Mouse (Mus musculus) lung, postnatal 10 days (tissue): ENCODE data around the gene Elovl6.

Source experiments
- DNase-seq: peaks from one replicate; pipeline ENCODE4 v3.0.0; 2021

Elovl6 gene

DNA sequence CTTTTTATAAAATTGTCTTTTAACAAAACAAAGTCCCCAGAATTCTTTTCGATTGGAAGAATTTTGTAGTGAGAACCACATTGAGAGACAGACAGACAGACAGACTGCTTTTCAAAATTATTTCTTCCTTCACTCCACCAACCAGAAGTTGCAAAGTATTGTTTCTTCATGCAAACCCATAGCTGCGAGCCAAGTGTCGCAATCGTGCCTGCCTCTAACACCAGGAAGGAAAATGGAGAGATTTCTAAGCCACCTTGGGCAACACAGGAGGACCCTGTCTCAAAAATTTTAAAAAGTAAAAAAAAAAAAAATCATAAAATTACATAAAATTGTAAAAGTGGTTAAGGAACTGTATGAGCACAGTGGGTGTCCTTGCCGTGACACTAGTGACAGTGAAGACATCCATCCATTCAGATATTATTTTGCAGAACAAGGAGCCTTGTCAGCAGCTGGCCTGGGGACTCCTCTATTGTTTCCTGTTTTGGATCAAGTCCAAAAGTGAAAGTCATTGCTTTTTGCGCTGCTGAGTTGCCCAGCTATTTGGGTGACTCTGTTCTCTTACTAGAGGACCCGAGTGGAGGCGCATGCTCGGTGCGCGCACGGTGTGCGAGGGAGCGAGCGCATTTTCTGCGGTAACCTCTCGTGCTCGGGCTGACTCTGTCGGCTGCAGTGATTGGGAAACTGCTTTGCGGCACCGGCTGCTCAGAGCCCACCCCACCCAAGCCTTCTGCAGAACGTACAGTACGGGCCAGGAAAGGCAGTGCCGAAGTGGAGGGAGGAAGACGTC, 80.3 kb downstream of the Elovl6 start:
- no peak for DNase-seq

DNA sequence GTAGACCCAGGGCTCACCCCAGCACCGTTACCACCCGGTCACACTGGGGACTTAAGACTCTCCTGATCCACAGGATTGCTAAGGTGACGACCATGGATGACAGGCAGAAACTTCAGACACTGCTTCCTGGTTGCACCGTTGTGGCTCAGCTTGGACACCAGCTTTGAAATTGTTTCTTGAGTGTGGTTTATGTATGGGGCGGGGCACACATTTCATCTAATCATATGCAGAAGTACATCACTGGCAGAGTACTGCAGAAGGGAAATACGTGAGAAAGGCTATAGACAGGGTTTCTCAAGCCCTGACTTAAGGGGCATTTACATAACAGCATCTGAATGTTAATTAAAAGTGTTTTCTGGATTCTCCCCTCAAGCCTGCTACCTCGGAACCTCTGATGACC, 81.6 kb downstream of the Elovl6 start:
- no peak for DNase-seq

DNA sequence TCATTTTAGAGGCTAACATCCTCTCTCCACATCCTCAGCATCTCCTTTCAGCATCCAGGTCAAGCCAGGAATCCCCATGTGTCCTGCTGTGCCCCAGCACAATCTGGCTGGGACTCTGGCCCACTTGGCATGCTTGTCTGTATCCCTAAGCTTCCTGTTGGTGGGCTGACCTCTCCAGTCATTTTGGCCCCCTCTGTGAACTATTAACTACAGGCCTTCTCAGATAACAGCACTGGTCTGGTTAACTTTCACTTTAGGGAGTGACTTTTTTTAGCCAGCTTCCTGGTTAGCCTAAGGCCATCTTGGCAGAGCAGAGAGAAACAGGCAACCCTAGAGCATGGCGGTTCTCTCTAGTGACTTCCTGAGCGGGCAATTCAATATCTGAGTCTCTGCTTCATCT, 82.1 kb downstream of the Elovl6 start:
- no peak for DNase-seq

DNA sequence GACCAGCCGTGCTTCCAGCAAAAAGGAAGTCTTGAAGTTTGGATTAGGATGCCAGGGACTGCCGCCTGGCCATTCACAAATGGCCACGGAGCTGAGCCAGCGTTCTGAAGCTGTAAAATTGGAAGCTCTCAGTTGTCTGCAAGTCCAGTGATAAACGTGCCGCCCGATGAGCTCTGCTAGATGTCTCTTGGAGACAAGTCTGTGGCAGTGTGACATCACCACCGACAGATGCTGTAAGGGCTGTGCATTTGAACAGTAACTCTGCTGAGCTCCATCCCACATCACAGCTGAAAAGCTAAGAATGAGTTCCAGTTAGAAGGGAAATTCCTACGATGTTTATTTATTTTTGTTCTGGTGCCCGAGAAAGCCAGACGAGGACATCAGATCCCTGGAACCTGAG, 85.3 kb downstream of the Elovl6 start:
- DNase-seq, result no peak

DNA sequence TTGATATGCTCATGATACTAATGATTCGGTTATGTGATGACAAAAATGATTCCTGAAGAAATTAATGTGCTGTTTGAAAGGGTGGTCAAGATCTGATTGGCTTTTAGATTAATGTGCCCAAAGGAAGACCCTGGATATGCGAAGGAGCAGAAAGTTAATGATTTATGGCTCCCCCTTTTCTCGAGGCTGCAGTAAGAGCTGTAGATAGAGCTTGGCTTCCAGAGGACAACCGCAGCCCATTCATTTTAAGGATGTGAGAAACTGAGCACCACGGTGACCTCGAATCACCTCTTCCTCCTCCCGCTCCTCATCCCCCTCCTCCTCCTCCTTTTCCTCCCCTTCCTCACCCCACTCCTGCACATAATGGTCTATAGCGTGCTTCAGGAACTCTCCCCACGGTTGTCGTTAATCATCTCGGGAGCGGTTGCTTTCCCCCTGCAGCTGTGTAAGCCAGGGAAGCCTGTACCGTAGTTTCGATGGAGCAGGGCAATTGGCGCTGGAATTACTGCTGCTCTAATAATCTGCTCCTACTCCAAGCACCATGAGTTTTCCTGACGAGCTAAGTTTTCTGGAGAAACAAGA, 87.1 kb downstream of the Elovl6 start:
- no peak for DNase-seq

DNA sequence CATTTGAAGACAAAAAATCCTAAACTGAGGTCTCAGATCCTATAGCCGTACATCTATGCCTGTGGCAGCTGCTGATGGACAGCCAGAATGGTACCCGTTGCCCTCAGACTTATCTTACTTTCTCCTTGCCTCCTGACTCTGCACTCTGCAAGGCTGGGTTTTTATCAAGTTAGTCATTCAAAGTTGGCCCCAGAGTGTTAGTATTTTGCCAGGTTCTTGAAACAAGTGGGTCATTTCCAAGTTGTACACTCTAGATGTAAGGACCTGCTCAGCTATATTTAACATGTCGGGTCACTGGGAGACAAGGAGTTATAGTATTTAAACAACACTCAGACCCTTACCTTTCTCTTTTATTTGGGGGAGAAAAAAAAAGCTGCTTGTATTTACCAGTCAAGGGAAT, 88.6 kb downstream of the Elovl6 start:
- peak; percentile 32 for DNase-seq

DNA sequence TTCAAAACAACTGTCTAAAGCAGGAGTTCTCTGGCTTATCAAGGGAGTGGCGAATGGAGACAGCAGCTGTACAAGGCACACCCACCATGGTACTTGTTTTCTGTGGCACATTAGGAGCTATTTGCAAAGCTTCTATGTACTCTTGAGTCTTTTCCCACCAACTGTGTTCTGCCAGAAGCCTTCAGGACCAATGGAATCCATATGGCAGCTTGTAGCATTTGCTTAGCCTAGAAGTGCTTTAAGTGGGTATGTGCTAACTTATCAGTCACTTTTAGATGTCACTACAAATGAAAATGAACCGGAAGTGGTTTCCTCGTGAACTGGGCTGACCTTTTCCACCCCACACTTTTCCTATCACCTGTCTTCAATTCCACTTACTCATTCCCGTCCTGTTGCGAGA, 89.1 kb downstream of the Elovl6 start:
- no peak for DNase-seq

DNA sequence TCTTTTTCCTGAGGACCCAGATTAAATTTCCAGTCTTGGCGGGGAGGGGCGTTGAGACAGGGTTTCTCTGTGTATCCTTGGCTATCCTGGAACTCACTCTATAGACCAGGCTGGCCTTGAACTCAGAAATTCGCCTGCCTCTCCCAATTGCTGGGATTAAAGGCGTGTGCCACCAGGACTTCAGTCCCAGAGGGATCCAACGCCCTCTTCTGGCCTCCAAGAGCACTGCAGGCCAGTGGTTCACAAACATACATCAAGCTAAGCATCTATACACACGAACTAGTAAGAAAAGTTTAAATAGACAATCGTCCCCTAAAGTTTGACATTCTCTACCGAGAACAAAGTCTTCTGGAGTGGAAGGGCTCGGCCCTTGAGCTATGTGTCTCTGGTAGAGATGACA, 90.0 kb downstream of the Elovl6 start:
- no peak for DNase-seq

DNA sequence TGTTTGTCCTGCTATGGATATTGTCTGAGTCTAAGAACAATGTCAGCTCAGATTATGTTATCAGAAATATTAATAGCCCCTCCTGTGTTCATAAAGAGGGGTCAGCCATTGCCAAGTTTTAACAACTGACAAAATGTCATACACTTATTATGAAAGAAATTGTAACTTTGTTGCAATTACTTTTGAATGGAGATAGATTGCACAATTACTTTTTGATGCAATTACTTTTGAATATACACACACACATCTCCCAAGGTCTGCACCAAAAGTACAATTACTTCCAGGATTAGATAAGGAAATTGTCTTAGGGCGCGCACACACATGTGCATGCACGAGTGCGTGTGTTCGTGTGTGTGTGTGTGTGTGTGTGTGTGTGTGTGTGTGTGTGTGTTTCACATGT, 90.5 kb downstream of the Elovl6 start:
- DNase-seq, result no peak

DNA sequence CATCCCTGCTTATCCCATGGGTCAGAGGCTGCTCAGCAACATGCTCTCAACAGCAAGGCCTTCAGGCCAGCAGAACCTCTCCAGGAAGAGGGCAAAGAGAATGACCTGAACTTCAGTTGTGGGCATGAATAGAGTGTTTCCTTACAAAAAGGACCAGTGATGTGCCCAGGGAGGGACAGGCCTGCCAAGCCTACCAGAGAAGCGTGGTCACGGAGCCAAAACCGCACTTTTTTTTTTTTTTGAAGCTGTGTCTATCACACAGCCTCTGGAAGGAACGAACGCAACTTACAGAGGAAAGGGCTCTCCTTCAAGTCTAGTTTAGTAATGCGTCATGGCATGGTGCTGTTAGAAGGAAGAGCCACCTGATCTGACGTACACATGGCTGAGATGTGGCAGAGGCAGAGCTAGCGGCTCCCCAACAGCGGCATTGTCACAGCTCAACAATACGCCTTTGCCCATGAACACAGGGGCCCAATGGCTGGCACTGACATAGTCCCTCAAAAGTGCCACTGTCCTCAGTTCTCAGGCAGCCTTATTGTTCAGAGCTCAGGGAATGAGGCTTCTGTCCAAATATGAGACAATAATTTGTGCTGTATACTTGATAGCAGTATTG, 92.1 kb downstream of the Elovl6 start:
- no peak for DNase-seq

DNA sequence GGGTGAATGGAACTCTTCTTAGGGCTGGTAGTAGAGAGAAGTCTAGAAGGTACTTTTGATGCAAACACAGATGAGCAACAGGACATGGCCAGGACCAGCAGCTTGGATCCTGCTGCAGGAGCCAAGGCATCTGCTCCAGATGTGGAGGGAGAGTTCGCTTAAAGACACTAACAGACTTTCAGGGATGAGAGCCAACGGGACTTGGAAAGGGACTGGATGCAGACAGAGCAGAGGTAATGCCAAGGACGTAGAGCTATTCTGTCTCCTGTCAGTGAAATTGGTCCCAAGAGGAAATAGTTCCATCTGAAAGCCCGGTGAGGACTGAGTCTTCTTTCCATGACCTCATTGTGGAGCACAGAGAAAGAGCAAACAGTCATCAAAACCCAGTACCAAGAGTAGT, 95.1 kb downstream of the Elovl6 start:
- DNase-seq, result no peak

DNA sequence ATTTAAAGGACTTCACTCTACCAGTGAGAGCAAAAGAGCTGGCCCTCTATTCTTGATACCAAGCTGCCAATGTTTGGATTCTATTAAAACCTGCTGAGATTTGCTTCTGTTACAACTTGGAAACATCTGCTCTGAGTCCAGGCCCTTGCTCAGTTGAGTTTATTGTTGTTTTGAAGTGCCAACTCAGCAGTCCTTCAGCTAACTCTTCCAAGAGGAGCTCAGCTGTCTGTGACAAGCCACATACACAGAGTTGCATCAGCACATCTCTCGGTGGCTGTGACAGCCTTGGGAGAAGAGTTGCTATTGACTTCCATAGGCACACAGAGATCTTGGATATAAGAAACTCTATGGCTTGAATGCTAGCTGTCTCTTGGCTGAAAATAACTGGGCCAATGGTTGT, 98.9 kb downstream of the Elovl6 start:
- peak; percentile 34 for DNase-seq

DNA sequence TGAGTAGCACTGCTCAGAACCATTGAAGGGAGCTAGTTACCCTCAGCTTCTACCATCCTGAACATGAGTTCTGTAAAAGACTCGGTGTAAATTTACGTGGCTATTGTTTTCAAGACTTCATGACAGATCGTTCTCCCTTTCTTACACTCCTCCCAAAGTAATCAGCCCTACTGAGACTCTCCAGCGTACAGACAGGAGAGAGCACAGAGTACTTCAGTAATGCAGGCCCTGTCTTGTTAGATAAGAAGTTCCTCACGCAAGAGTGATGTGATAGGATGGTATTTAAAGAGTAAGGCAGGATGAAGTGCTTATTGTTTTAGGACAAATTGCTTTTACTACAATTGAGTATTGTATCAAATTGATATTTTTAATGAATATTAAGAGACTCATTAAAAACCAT, 99.7 kb downstream of the Elovl6 start:
- DNase-seq, result no peak

DNA sequence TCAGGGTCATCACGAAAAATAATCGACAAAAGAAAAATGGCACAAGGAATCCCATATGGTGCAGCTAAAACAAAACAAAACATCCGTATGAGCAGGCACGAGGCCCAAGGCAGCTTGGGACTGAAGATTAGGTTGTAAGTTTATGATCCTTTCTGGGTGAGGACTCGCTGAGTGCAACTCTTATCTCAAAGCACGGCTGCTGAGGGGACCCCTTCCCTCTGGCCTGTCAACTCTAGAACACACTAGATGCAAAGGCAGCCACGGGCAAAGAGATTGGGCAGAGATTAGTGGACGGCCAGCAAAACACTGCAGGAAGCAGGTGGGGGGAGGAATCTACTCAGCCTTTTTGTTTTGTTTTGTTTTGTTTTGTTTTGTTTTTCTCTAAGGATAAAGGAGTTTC, 101.4 kb downstream of the Elovl6 start:
- peak; percentile 10 for DNase-seq

DNA sequence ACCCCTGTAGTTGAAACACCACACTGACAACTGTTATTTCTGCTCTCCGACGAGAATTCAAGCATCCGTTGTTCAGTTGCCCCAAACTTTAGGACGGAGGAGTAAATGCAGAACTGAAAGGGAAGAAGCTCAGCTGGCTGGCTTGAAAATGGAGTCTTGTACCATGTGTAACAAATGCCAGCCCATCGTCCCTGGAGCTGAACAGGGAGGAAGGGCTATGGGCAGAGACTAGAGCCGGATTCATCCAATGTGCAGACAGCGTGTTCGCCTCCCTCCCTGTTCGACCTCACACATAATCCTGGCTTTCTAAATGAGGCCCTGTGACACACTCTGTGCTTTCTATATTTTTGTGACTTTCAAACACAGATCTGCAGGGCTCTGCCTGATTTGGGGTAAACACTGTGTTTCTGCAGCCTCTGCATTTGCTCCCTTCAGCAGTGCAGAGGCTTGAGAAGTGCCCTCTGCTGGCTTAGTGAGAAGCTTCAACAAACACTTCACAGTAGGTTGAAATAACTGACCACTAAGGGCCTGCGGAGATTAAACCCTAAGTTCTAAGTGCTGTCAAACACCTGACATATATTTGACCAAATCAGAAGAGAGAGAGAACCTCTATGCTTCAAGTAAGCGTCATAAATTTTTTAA, 102.2 kb downstream of the Elovl6 start:
- peak; percentile 62 for DNase-seq

DNA sequence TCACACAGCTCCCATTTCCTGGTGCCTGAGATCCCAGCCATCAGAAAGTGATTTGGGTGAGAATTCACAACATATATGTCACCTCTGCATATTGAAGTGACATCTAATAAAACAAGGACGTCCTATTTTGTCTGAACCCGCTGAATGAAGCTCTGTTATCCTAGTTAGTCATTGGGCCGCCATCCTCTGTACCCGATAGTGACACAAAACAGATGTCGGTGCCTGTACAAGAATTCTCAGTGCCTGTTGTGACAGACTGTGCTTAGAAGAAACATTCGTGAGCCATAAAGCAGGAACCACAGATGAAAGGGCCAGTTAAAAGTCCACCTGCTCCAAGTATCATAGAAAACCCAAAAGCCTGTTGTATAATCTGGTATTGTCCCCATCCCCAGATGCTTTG, 105.3 kb downstream of the Elovl6 start:
- peak; percentile 38 for DNase-seq

DNA sequence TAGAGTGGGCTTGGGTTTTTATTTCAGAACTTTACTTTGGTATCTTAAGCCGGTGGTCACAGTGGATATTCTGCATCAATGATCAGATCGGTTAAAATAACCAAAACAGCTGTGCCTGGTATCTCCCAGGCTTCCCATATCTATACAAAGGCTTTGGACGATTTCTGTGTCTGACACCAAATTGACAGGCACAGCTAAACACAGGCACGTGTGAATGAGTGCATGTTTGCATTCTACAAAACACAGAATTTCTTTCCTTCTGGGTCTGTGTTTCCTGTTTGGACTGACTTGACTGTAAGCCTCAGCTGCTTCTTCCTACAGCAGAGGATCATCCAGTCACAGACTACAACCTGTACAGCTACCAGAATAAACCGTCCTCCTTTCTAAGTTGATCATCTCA, 107.5 kb downstream of the Elovl6 start:
- no peak for DNase-seq

DNA sequence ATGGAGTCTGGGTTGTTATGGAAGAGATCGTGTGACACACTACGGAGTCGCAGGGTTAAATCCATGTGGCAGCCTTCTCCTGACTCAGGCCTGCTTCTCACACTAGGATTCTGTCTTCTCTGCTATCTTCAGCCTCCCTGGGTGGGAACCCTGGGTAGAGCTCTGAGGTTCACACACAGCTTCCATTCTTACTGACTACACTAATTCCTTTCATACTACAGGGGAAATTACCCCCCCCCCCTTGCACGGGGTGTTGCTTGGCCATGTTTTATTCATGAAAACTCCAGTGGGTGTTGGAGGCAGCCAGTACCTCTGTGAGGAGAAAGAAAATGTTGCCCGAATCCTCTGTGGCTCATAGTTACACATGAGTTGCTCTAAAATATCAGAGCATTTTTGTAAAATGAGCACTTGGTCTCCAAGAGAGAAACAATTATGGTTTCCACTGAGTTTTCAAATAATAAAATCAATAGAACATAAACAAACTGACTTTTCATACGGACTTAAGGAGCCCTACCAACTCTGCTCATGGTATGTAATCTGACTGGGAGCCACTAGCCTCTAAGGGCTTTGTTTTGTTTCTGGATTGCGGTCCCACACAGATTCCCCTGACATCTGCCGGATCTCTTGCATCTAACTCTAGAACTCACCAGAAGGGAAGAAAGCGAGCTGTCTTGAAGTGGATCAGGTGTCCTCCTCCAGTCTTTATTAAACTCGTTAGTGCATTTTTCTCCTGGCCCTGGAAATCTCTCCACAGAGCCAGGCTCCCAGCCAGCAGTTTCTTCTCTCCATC, 108.3 kb downstream of the Elovl6 start:
- DNase-seq, result no peak

DNA sequence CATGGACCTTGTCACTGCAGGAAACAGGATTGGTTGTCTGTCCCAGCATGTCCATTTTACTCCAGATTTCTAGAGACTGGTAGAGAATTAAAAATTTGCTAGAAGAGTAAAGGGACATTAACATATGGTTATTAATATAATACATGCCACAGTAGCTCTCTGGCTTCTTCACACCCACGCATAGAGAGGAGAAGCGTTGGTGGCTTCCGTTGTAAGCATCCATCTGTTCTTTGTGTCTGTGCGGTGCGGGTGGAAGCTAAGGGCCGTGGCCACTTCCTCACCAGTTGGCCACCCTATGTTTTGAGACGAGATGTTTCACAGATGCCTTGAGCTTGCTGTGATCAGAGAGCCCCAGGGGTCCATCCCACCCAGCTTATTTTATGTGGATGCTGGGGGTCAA, 109.5 kb downstream of the Elovl6 start:
- no peak for DNase-seq

DNA sequence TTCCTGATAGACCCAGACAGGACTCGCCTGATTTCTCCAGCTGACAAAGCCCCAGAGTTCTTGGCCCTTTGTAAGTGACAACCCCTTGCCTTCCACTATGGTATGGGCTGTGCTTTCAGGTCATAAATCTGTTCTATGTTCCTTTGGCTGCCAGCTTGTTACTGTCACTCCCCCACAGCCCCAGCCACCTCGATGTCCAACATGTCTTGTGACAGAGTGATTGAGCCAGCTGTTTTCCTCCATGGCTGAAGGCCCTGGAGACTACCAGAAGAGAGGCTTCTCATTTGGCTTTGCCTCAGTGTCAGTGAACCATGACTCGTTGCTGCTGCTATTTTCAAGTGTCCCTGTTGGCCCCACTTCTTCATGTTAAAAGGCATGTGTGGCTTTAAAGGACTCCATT, 113.3 kb downstream of the Elovl6 start:
- DNase-seq, result peak; percentile 81

DNA sequence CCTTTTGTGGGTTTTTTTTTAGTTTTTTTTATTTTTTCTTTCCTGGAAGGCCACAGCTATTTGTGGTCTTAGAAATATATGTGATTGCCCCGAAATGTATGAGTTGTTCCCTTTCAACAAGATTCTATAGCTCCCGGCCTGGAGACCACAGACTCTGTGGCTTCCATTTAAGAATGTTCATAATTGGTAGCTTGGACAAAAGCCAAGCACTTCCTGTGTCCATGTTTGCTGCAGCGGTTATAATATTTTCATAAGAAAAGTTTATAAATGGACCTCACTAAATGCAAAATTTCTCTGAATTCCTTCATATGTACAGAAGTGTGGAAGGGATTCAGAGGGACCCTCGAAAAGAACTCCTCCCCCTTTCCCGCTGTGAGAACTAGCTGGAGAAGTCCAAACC, 114.6 kb downstream of the Elovl6 start:
- no peak for DNase-seq

DNA sequence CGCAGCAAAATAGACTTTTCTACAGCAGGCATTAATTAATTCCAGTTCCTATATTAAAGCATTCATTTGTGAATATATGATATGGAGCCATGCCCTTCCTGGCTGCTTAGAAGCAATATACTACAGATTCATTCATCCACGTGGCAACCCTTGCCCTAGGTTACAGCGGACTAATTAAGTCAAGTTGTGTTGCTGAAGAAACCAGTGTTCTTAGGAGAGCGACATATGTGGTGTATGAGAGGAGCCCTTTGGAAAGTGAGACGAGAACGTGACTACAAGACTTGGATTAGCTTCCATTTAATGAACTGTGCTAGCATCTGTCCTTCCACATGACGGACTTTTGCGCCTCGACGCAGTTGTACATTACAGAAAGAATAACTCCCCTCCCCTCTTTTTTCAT, 115.2 kb downstream of the Elovl6 start:
- DNase-seq, result no peak

DNA sequence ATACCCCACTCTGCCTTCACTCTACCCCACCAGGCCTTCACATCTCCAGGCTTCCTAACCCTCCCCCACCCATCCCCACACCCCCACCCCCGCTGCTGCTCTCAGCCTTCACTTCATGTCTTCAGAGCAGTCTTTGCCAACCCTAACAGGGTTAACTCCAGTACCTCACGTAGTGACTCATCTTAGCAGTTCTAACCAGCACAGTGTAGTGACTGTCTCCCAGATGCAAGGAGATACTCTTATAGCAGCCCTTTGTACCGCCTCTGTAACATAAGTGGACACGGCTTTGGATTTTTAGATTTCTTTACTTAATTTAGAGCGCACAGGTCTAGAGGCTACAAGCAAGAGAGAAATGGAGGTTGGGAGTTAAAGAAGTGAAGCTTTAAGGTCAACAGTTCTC, 116.4 kb downstream of the Elovl6 start:
- no peak for DNase-seq
